Mouse (Mus musculus): Measurements from ENCODE around the gene Spp2. TPM values are rescaled to one million over a fixed set of nuclear protein-coding genes. Genes with fewer than 3 reads are reported as not detected.

The Spp2 gene
- 0.25 TPM in 1 of 2 replicates, not detected in the other for polyA plus RNA-seq (2016; fragmentation: Nextera tagmentation; extraction: Ambion mirVana)

GRCm38 (mm10) chr1:88406807-88407198 lies at the start of gene Spp2:
TSS of gene Spp2 (plus strand) at chr1:88406961.
- 74% methylated on average over 5 of the region's 5 CpGs for WGBS
- Histone ChIP-seq H3K4me1 (replicated peaks) (peaks cover 17% of the 10 kb centered on the region; the same call in 1 of the 2 replicates), H3K9me3 (no peaks in the 10 kb centered on the region), H3K4me3 (no peak within 1 kb of the TSS), H3K27ac (no peak within 1 kb of the TSS), H3K36me3 (no peaks in the 10 kb centered on the region), H3K27me3 (ENCODE audit: insufficient read depth, poor library complexity, severe bottlenecking) (no peaks in the 10 kb centered on the region)
- no peak for DNase-seq (ENCODE audit: low spot score)

GRCm38 (mm10) chr1:88357458-88358090 lies 49.2 kb upstream of the Spp2 start:
- Histone ChIP-seq H3K9me3 (no peaks in the 10 kb centered on the region), H3K27ac (no peak overlapping the region), H3K4me3 (no peak overlapping the region), H3K4me1 (replicated peaks) (peaks cover 14% of the 10 kb centered on the region), H3K27me3 (ENCODE audit: insufficient read depth, poor library complexity, severe bottlenecking) (no peaks in the 10 kb centered on the region), H3K36me3 (no peaks in the 10 kb centered on the region)
- peak; percentile 68 for DNase-seq (ENCODE audit: low spot score)
- 57% methylated on average over 6 of the region's 6 CpGs for WGBS

GRCm38 (mm10) chr1:88358102-88358654 lies 48.6 kb upstream of the Spp2 start:
- H3K4me3 ChIP-seq, result no peak overlapping the region
- 83% methylated on average over 7 of the region's 7 CpGs for WGBS

GRCm38 (mm10) chr1:88361085-88361484 lies 45.7 kb upstream of the Spp2 start:
- no peak for DNase-seq (ENCODE audit: low spot score)
- 68% methylated on average over 4 of the region's 4 CpGs for WGBS
- Histone ChIP-seq H3K4me1 (replicated peaks) (0 out of 2 replicates have a peak, but pooled peaks cover 3% of the 10 kb centered on the region), H3K36me3 (no peaks in the 10 kb centered on the region), H3K9me3 (no peaks in the 10 kb centered on the region), H3K4me3 (no peak overlapping the region), H3K27me3 (ENCODE audit: insufficient read depth, poor library complexity, severe bottlenecking) (no peaks in the 10 kb centered on the region), H3K27ac (no peak overlapping the region)

More at GRCm38 (mm10) chr1:88358102-88358654, 48.6 kb upstream of the Spp2 start:
- Histone ChIP-seq H3K27ac (no peak overlapping the region), H3K9me3 (no peaks in the 10 kb centered on the region), H3K27me3 (ENCODE audit: insufficient read depth, poor library complexity, severe bottlenecking) (no peaks in the 10 kb centered on the region), H3K4me1 (replicated peaks) (peaks cover 8% of the 10 kb centered on the region), H3K36me3 (no peaks in the 10 kb centered on the region)
- no peak for DNase-seq (ENCODE audit: low spot score)

GRCm38 (mm10) chr1:88366881-88367644 lies 39.7 kb upstream of the Spp2 start:
- Histone ChIP-seq H3K36me3 (no peaks in the 10 kb centered on the region), H3K9me3 (peaks cover 4% of the 10 kb centered on the region; the same call in 1 of the 2 replicates), H3K4me3 (no peak overlapping the region), H3K4me1 (replicated peaks) (no peaks in the 10 kb centered on the region), H3K27ac (no peak overlapping the region), H3K27me3 (ENCODE audit: insufficient read depth, poor library complexity, severe bottlenecking) (no peaks in the 10 kb centered on the region)
- no peak for DNase-seq (ENCODE audit: low spot score)
- 84% methylated on average over 11 of the region's 11 CpGs for WGBS

- Histone ChIP-seq H3K4me3 (no peak overlapping the region), H3K27me3 (ENCODE audit: insufficient read depth, poor library complexity, severe bottlenecking) (no peaks in the 10 kb centered on the region), H3K4me1 (replicated peaks) (no peaks in the 10 kb centered on the region), H3K27ac (no peak overlapping the region), H3K36me3 (no peaks in the 10 kb centered on the region), H3K9me3 (no peaks in the 10 kb centered on the region)
- WGBS, result 90% methylated on average over 1 of the region's 1 CpGs
- no peak for DNase-seq (ENCODE audit: low spot score)
These were observed 28.3 kb upstream of the Spp2 start for GRCm38 (mm10) chr1:88378446-88378845.

GRCm38 (mm10) chr1:88391632-88392031 lies 15.1 kb upstream of the Spp2 start:
- DNase-seq (ENCODE audit: low spot score), result no peak
- 0 out of 2 replicates have a peak, but pooled peaks cover 6% of the 10 kb centered on the region for H3K4me1 ChIP-seq (replicated peaks)
- no peaks in the 10 kb centered on the region for H3K36me3 ChIP-seq
- no peak overlapping the region for H3K4me3 ChIP-seq
- no peaks in the 10 kb centered on the region for H3K27me3 ChIP-seq (ENCODE audit: insufficient read depth, poor library complexity, severe bottlenecking)
- WGBS, result 79% methylated on average over 4 of the region's 4 CpGs
- H3K27ac ChIP-seq, result no peak overlapping the region
- no peaks in the 10 kb centered on the region for H3K9me3 ChIP-seq

GRCm38 (mm10) chr1:88393321-88393720 lies 13.4 kb upstream of the Spp2 start:
- Histone ChIP-seq H3K4me1 (replicated peaks) (0 out of 2 replicates have a peak, but pooled peaks cover 4% of the 10 kb centered on the region), H3K27ac (no peak overlapping the region), H3K36me3 (no peaks in the 10 kb centered on the region), H3K9me3 (no peaks in the 10 kb centered on the region), H3K27me3 (ENCODE audit: insufficient read depth, poor library complexity, severe bottlenecking) (no peaks in the 10 kb centered on the region), H3K4me3 (no peak overlapping the region)
- 87% methylated on average over 5 of the region's 5 CpGs for WGBS
- no peak for DNase-seq (ENCODE audit: low spot score)

GRCm38 (mm10) chr1:88403378-88403777 lies 3.4 kb upstream of the Spp2 start:
- no peak overlapping the region for H3K4me3 ChIP-seq
- no peaks in the 10 kb centered on the region for H3K27me3 ChIP-seq (ENCODE audit: insufficient read depth, poor library complexity, severe bottlenecking)
- no peaks in the 10 kb centered on the region for H3K9me3 ChIP-seq
- peaks cover 19% of the 10 kb centered on the region; the same call in 1 of the 2 replicates for H3K4me1 ChIP-seq (replicated peaks)
- 75% methylated on average over 3 of the region's 3 CpGs for WGBS
- DNase-seq (ENCODE audit: low spot score), result no peak
- no peaks in the 10 kb centered on the region for H3K36me3 ChIP-seq
- no peak overlapping the region for H3K27ac ChIP-seq

GRCm38 (mm10) chr1:88406078-88406806 lies 519 bp upstream of the Spp2 start:
- H3K9me3 ChIP-seq, result no peaks in the 10 kb centered on the region
- DNase-seq (ENCODE audit: low spot score), result no peak
- no peaks in the 10 kb centered on the region for H3K36me3 ChIP-seq
- 71% methylated on average over 12 of the region's 12 CpGs for WGBS
- H3K4me1 ChIP-seq (replicated peaks), result peaks cover 19% of the 10 kb centered on the region; the same call in 1 of the 2 replicates
- H3K27me3 ChIP-seq (ENCODE audit: insufficient read depth, poor library complexity, severe bottlenecking), result no peaks in the 10 kb centered on the region
- no peak overlapping the region for H3K27ac ChIP-seq
- H3K4me3 ChIP-seq, result no peak overlapping the region

- DNase-seq (ENCODE audit: low spot score), result no peak
- H3K4me3 ChIP-seq, result no peak overlapping the region
- H3K27ac ChIP-seq, result no peak overlapping the region
- H3K4me1 ChIP-seq (replicated peaks), result peaks cover 22% of the 10 kb centered on the region
- H3K36me3 ChIP-seq, result no peaks in the 10 kb centered on the region
- no peaks in the 10 kb centered on the region for H3K9me3 ChIP-seq
- H3K27me3 ChIP-seq (ENCODE audit: insufficient read depth, poor library complexity, severe bottlenecking), result no peaks in the 10 kb centered on the region
- WGBS, result 88% methylated on average over 4 of the region's 4 CpGs
These were observed 1.6 kb downstream of the Spp2 start for GRCm38 (mm10) chr1:88408340-88408739.

GRCm38 (mm10) chr1:88412013-88412412 lies 5.3 kb downstream of the Spp2 start:
- no peak overlapping the region for H3K27ac ChIP-seq
- peaks cover 8% of the 10 kb centered on the region for H3K4me1 ChIP-seq (replicated peaks)
- 60% methylated on average over 5 of the region's 5 CpGs for WGBS
- no peaks in the 10 kb centered on the region for H3K27me3 ChIP-seq (ENCODE audit: insufficient read depth, poor library complexity, severe bottlenecking)
- no peaks in the 10 kb centered on the region for H3K36me3 ChIP-seq
- H3K9me3 ChIP-seq, result no peaks in the 10 kb centered on the region
- DNase-seq (ENCODE audit: low spot score), result no peak
- H3K4me3 ChIP-seq, result no peak overlapping the region

Data from hindbrain, embryonic 10.5 days (tissue).